Mouse (Mus musculus) lung, adult 2 months (tissue): ENCODE results near the gene Atp5h. TPM values are rescaled to one million over a fixed set of nuclear protein-coding genes. Genes with fewer than 3 reads are reported as not detected.
"Not testable (repeated sequence)": the region's sequence is repeated elsewhere in the genome, so short reads cannot be mapped to it uniquely, and the experiment has no call there.

Experiments used
- DNase-seq: peaks from one replicate; pipeline ENCODE4 v3.0.0; 2022
- H3K4me1 ChIP-seq: fragments of 200-500 bp; 2 replicates; pipeline ENCODE4 v1.6.1; 2011; ENCODE audit warnings: low read length; ENCODE audit not compliant: control insufficient read depth, insufficient read depth
- H3K4me3 ChIP-seq: fragments of 200-500 bp; replicated peaks from 2 replicates; pipeline ENCODE3; 2011; ENCODE audit warnings: low read depth, mild to moderate bottlenecking, control low read depth, low read length; ENCODE audit errors: extremely low read depth
- CTCF ChIP-seq: fragments of 200-500 bp; IDR thresholded peaks from 2 replicates; pipeline ENCODE4 v1.5.1; 2011; ENCODE audit warnings: mild to moderate bottlenecking, low read length, control low read depth; ENCODE audit not compliant: insufficient read depth
- POLR2A ChIP-seq: fragments of 200-500 bp; IDR thresholded peaks from 2 replicates; pipeline ENCODE4 v1.6.1; 2011; ENCODE audit warnings: low read depth, mild to moderate bottlenecking, control low read depth, low read length, borderline replicate concordance; ENCODE audit errors: extremely low read depth
- WGBS: fragments of 180-500 bp; shearing (Covaris S2); methylation state at CpG from one replicate; pipeline ENCODE4 v1.1.7; 2018; 5-methylcytosine and 5-hydroxymethylcytosine counted together
- polyA plus RNA-seq: library from polyadenylated mRNA; depleted of rRNA; stranded (reverse); fragments of >200 nt; gene quantifications from 2 replicates; pipeline ENCODE4 v1.2.3, GENCODE M21; 2012

The Atp5h gene
- polyA plus RNA-seq, 1 experiment: 108 TPM

GRCm38 (mm10) chr11:115403338-115404124 is 16.2 kb downstream of the Atp5h start, which contains the start of gene Mrpl58:
Gene Mrpl58 (plus strand): TSS chr11:115403752.
- DNase-seq: peak; percentile 92
- TF ChIP-seq CTCF: no peak
- peak; percentile 75 for TF ChIP-seq POLR2A
- 4% methylated on average over 50 of the region's 50 CpGs for WGBS
- peaks cover 9% of the 10 kb centered on the region for H3K4me1 ChIP-seq
- peak within 1 kb of the TSS; percentile 98 for H3K4me3 ChIP-seq

- DNase-seq: no peak
- 43% methylated on average over 11 of the region's 11 CpGs for WGBS
- Histone ChIP-seq H3K4me3 (no peak overlapping the region), H3K4me1 (peaks cover 5% of the 10 kb centered on the region)
- TF ChIP-seq POLR2A (no peak), CTCF (no peak)
Measured at GRCm38 (mm10) chr11:115400630-115401391, 19.0 kb downstream of the Atp5h start.

GRCm38 (mm10) chr11:115400126-115400525 is 19.6 kb downstream of the Atp5h start:
- Histone ChIP-seq H3K4me1 (peaks cover 5% of the 10 kb centered on the region), H3K4me3 (no peak overlapping the region)
- TF ChIP-seq POLR2A: no peak
- TF ChIP-seq CTCF: no peak
- no peak for DNase-seq
- 65% methylated on average over 3 of the region's 3 CpGs for WGBS

GRCm38 (mm10) chr11:115398085-115398484 is 21.7 kb downstream of the Atp5h start:
- Histone ChIP-seq H3K4me3 (no peak overlapping the region), H3K4me1 (peaks cover 3% of the 10 kb centered on the region)
- no peak for DNase-seq
- WGBS: 38% methylated on average over 7 of the region's 7 CpGs
- TF ChIP-seq POLR2A (no peak), CTCF (no peak)

- 78% methylated on average over 34 of the region's 34 CpGs for WGBS
- DNase-seq: no peak
- peaks cover 3% of the 10 kb centered on the region for H3K4me1 ChIP-seq
- no peak for TF ChIP-seq CTCF
- TF ChIP-seq POLR2A: no peak
- no peak overlapping the region for H3K4me3 ChIP-seq
Measured at GRCm38 (mm10) chr11:115393721-115394325, 25.9 kb downstream of the Atp5h start.

- TF ChIP-seq POLR2A (no peak), CTCF (no peak)
- 92% methylated on average over 7 of the region's 7 CpGs for WGBS
- H3K4me1 ChIP-seq: no peaks in the 10 kb centered on the region
- DNase-seq: no peak
- H3K4me3 ChIP-seq: no peak overlapping the region
Measured at GRCm38 (mm10) chr11:115391358-115391757, 28.4 kb downstream of the Atp5h start.

GRCm38 (mm10) chr11:115386859-115387258 is 32.9 kb downstream of the Atp5h start:
- H3K4me3 ChIP-seq: not testable (repeated sequence)
- 79% methylated on average over 3 of the region's 3 CpGs for WGBS

GRCm38 (mm10) chr11:115384587-115384986 is 35.2 kb downstream of the Atp5h start:
- no peak for TF ChIP-seq CTCF
- no peak overlapping the region for H3K4me3 ChIP-seq
- WGBS: 68% methylated on average over 5 of the region's 5 CpGs
- H3K4me1 ChIP-seq: peaks cover 6% of the 10 kb centered on the region
- DNase-seq: no peak

More at GRCm38 (mm10) chr11:115386859-115387258, 32.9 kb downstream of the Atp5h start:
- not testable (repeated sequence) for DNase-seq, H3K4me1 ChIP-seq

- WGBS: 42% methylated on average over 16 of the region's 16 CpGs
- TF ChIP-seq POLR2A (no peak), CTCF (no peak)
- no peak for DNase-seq
- peaks cover 6% of the 10 kb centered on the region for H3K4me1 ChIP-seq
- H3K4me3 ChIP-seq: no peak overlapping the region
Measured at GRCm38 (mm10) chr11:115383701-115384474, 35.9 kb downstream of the Atp5h start.
